Mouse (Mus musculus): ENCODE data around the gene Lgmn.

- TF ChIP-seq GATA1 (IDR thresholded peaks at IDR 0.05; ENCODE audit: borderline replicate concordance, low read length) (no peak), FLI1 (IDR thresholded peaks at IDR 0.05; ENCODE audit: low read length) (no peak)
Measured at GRCm38 (mm10) chr12:102382180-102382579, 57.4 kb downstream of the Lgmn start.
